Mouse (Mus musculus): ENCODE measurements at regions not wholly inside any gene's neighbourhood (a gene's known extent, or its start where the extent isn't known, plus 50 kb on each side); places are given as distances from the start of the nearest gene placed in this dataset.
A peak's percentile ranks its signal among the peaks of the same experiment; 100 is the strongest.

- Histone ChIP-seq H3K27ac (ENCODE audit: low read length) (peak overlapping the region; percentile 50), H3K36me3 (ENCODE audit: control insufficient read depth, insufficient read depth, low read length) (no peaks in the 10 kb centered on the region), H3K4me1 (ENCODE audit: control insufficient read depth, insufficient read depth, low read length) (peaks cover 10% of the 10 kb centered on the region), H3K9ac (ENCODE audit: low read depth, low read length) (no peak overlapping the region), H3K9me3 (ENCODE audit: control insufficient read depth, low read length) (no peaks in the 10 kb centered on the region), H3K27me3 (replicated peaks; ENCODE audit: control insufficient read depth, insufficient read depth, low read length) (no peaks in the 10 kb centered on the region), H3K4me3 (ENCODE audit: low read length) (no peak overlapping the region), H3K4me2 (ENCODE audit: low read depth, low read length) (no peak overlapping the region)
- peak; percentile 41 for ATAC-seq
- WGBS = 82% methylated on average over 2 of the region's 2 CpGs
These were observed 89.6 kb upstream of the Tbl1xr1 start for GRCm38 (mm10) chr3:21986893-21987250.

GRCm38 (mm10) chr3:21987455-21988009 lies 88.9 kb upstream of the Tbl1xr1 start:
- ATAC-seq = no peak
- H3K4me1 ChIP-seq (ENCODE audit: control insufficient read depth, insufficient read depth, low read length) = peaks cover 10% of the 10 kb centered on the region
- no peak overlapping the region for H3K4me3 ChIP-seq (ENCODE audit: low read length)
- peak overlapping the region; percentile 61; the same call in 1 of the 2 replicates for H3K27ac ChIP-seq (ENCODE audit: low read length)
- no peak overlapping the region; the same call in 1 of the 2 replicates for H3K4me2 ChIP-seq (ENCODE audit: low read depth, low read length)
- no peaks in the 10 kb centered on the region for H3K9me3 ChIP-seq (ENCODE audit: control insufficient read depth, low read length)
- 83% methylated on average over 5 of the region's 5 CpGs for WGBS
- H3K36me3 ChIP-seq (ENCODE audit: control insufficient read depth, insufficient read depth, low read length) = no peaks in the 10 kb centered on the region
- H3K27me3 ChIP-seq (replicated peaks; ENCODE audit: control insufficient read depth, insufficient read depth, low read length) = no peaks in the 10 kb centered on the region
- H3K9ac ChIP-seq (ENCODE audit: low read depth, low read length) = 0 out of 2 replicates have a peak overlapping the region, but pooled peaks have one; percentile 21

- Histone ChIP-seq H3K4me1 (ENCODE audit: control insufficient read depth, insufficient read depth, low read length) (peaks cover 10% of the 10 kb centered on the region), H3K9me3 (ENCODE audit: control insufficient read depth, low read length) (no peaks in the 10 kb centered on the region), H3K4me3 (ENCODE audit: low read length) (no peak overlapping the region), H3K9ac (ENCODE audit: low read depth, low read length) (0 out of 2 replicates have a peak overlapping the region, but pooled peaks have one; percentile 21), H3K36me3 (ENCODE audit: control insufficient read depth, insufficient read depth, low read length) (no peaks in the 10 kb centered on the region), H3K27me3 (replicated peaks; ENCODE audit: control insufficient read depth, insufficient read depth, low read length) (no peaks in the 10 kb centered on the region), H3K27ac (ENCODE audit: low read length) (peak overlapping the region; percentile 61; the same call in 1 of the 2 replicates), H3K4me2 (ENCODE audit: low read depth, low read length) (no peak overlapping the region; the same call in 1 of the 2 replicates)
- peak; percentile 69 for ATAC-seq
- WGBS = 67% methylated on average over 8 of the region's 8 CpGs
These were observed 88.4 kb upstream of the Tbl1xr1 start for GRCm38 (mm10) chr3:21988010-21988531.

GRCm38 (mm10) chr3:21990526-21990925 lies 85.9 kb upstream of the Tbl1xr1 start:
- Histone ChIP-seq H3K36me3 (ENCODE audit: control insufficient read depth, insufficient read depth, low read length) (no peaks in the 10 kb centered on the region), H3K27ac (ENCODE audit: low read length) (no peak overlapping the region), H3K9me3 (ENCODE audit: control insufficient read depth, low read length) (no peaks in the 10 kb centered on the region), H3K27me3 (replicated peaks; ENCODE audit: control insufficient read depth, insufficient read depth, low read length) (no peaks in the 10 kb centered on the region), H3K4me3 (ENCODE audit: low read length) (no peak overlapping the region), H3K4me2 (ENCODE audit: low read depth, low read length) (no peak overlapping the region), H3K4me1 (ENCODE audit: control insufficient read depth, insufficient read depth, low read length) (peaks cover 15% of the 10 kb centered on the region), H3K9ac (ENCODE audit: low read depth, low read length) (no peak overlapping the region)
- no peak for ATAC-seq
- 84% methylated on average over 4 of the region's 4 CpGs for WGBS

- Histone ChIP-seq H3K4me2 (ENCODE audit: low read depth, low read length) (peak overlapping the region; percentile 12; the same call in 1 of the 2 replicates), H3K9me3 (ENCODE audit: control insufficient read depth, low read length) (no peaks in the 10 kb centered on the region), H3K27ac (ENCODE audit: low read length) (peak overlapping the region; percentile 61), H3K36me3 (ENCODE audit: control insufficient read depth, insufficient read depth, low read length) (no peaks in the 10 kb centered on the region), H3K27me3 (replicated peaks; ENCODE audit: control insufficient read depth, insufficient read depth, low read length) (no peaks in the 10 kb centered on the region), H3K4me3 (ENCODE audit: low read length) (no peak overlapping the region), H3K9ac (ENCODE audit: low read depth, low read length) (0 out of 2 replicates have a peak overlapping the region, but pooled peaks have one; percentile 19), H3K4me1 (ENCODE audit: control insufficient read depth, insufficient read depth, low read length) (peaks cover 15% of the 10 kb centered on the region)
- peak; percentile 12; the same call in 1 of the 2 replicates for ATAC-seq
- 54% methylated on average over 9 of the region's 9 CpGs for WGBS
These were observed 84.7 kb upstream of the Tbl1xr1 start for GRCm38 (mm10) chr3:21991681-21992152.

GRCm38 (mm10) chr3:21992203-21992602 lies 84.2 kb upstream of the Tbl1xr1 start:
- Histone ChIP-seq H3K4me2 (ENCODE audit: low read depth, low read length) (no peak overlapping the region), H3K27ac (ENCODE audit: low read length) (0 out of 2 replicates have a peak overlapping the region, but pooled peaks have one; percentile 31), H3K27me3 (replicated peaks; ENCODE audit: control insufficient read depth, insufficient read depth, low read length) (no peaks in the 10 kb centered on the region), H3K4me3 (ENCODE audit: low read length) (no peak overlapping the region), H3K4me1 (ENCODE audit: control insufficient read depth, insufficient read depth, low read length) (peaks cover 15% of the 10 kb centered on the region), H3K36me3 (ENCODE audit: control insufficient read depth, insufficient read depth, low read length) (no peaks in the 10 kb centered on the region), H3K9ac (ENCODE audit: low read depth, low read length) (no peak overlapping the region), H3K9me3 (ENCODE audit: control insufficient read depth, low read length) (no peaks in the 10 kb centered on the region)
- no peak for ATAC-seq
- 92% methylated on average over 5 of the region's 5 CpGs for WGBS

- H3K9me3 ChIP-seq (ENCODE audit: control insufficient read depth, low read length) = peaks cover under 1% of the 10 kb centered on the region; the same call in 1 of the 2 replicates
- no peaks in the 10 kb centered on the region for H3K27me3 ChIP-seq (replicated peaks; ENCODE audit: control insufficient read depth, insufficient read depth, low read length)
- H3K4me2 ChIP-seq (ENCODE audit: low read depth, low read length) = no peak overlapping the region
- 90% methylated on average over 2 of the region's 2 CpGs for WGBS
- H3K4me3 ChIP-seq (ENCODE audit: low read length) = no peak overlapping the region
- no peak overlapping the region for H3K27ac ChIP-seq (ENCODE audit: low read length)
- H3K9ac ChIP-seq (ENCODE audit: low read depth, low read length) = no peak overlapping the region
- no peak for ATAC-seq
- no peaks in the 10 kb centered on the region for H3K36me3 ChIP-seq (ENCODE audit: control insufficient read depth, insufficient read depth, low read length)
- H3K4me1 ChIP-seq (ENCODE audit: control insufficient read depth, insufficient read depth, low read length) = peaks cover 9% of the 10 kb centered on the region
These were observed 82.5 kb upstream of the Tbl1xr1 start for GRCm38 (mm10) chr3:21993961-21994360.

GRCm38 (mm10) chr3:21995566-21996391 lies 80.7 kb upstream of the Tbl1xr1 start:
- Histone ChIP-seq H3K4me2 (ENCODE audit: low read depth, low read length) (no peak overlapping the region), H3K36me3 (ENCODE audit: control insufficient read depth, insufficient read depth, low read length) (0 out of 2 replicates have a peak, but pooled peaks cover 3% of the 10 kb centered on the region), H3K27me3 (replicated peaks; ENCODE audit: control insufficient read depth, insufficient read depth, low read length) (no peaks in the 10 kb centered on the region), H3K9me3 (ENCODE audit: control insufficient read depth, low read length) (peaks cover 6% of the 10 kb centered on the region; the same call in 1 of the 2 replicates), H3K4me1 (ENCODE audit: control insufficient read depth, insufficient read depth, low read length) (peaks cover 9% of the 10 kb centered on the region), H3K9ac (ENCODE audit: low read depth, low read length) (no peak overlapping the region), H3K4me3 (ENCODE audit: low read length) (no peak overlapping the region), H3K27ac (ENCODE audit: low read length) (peak overlapping the region; percentile 23)
- WGBS = 60% methylated on average over 8 of the region's 8 CpGs
- ATAC-seq = peak; percentile 77

GRCm38 (mm10) chr3:21997387-21997786 lies 79.1 kb upstream of the Tbl1xr1 start:
- Histone ChIP-seq H3K9ac (ENCODE audit: low read depth, low read length) (no peak overlapping the region), H3K4me2 (ENCODE audit: low read depth, low read length) (no peak overlapping the region), H3K4me1 (ENCODE audit: control insufficient read depth, insufficient read depth, low read length) (peaks cover 5% of the 10 kb centered on the region; the same call in 1 of the 2 replicates), H3K4me3 (ENCODE audit: low read length) (no peak overlapping the region), H3K27ac (ENCODE audit: low read length) (no peak overlapping the region), H3K36me3 (ENCODE audit: control insufficient read depth, insufficient read depth, low read length) (0 out of 2 replicates have a peak, but pooled peaks cover 3% of the 10 kb centered on the region), H3K27me3 (replicated peaks; ENCODE audit: control insufficient read depth, insufficient read depth, low read length) (no peaks in the 10 kb centered on the region), H3K9me3 (ENCODE audit: control insufficient read depth, low read length) (peaks cover 6% of the 10 kb centered on the region; the same call in 1 of the 2 replicates)
- 75% methylated on average over 3 of the region's 3 CpGs for WGBS
- ATAC-seq = no peak
